Mouse (Mus musculus): ENCODE results near the gene Mid1. TPM values are rescaled to one million over a fixed set of nuclear protein-coding genes. Genes with fewer than 3 reads are reported as not detected.
"Not testable (repeated sequence)": the region's sequence is repeated elsewhere in the genome, so short reads cannot be mapped to it uniquely, and the experiment has no call there.

The Mid1 gene
- polyA plus RNA-seq, 1 experiment: 15.2 TPM

DNA sequence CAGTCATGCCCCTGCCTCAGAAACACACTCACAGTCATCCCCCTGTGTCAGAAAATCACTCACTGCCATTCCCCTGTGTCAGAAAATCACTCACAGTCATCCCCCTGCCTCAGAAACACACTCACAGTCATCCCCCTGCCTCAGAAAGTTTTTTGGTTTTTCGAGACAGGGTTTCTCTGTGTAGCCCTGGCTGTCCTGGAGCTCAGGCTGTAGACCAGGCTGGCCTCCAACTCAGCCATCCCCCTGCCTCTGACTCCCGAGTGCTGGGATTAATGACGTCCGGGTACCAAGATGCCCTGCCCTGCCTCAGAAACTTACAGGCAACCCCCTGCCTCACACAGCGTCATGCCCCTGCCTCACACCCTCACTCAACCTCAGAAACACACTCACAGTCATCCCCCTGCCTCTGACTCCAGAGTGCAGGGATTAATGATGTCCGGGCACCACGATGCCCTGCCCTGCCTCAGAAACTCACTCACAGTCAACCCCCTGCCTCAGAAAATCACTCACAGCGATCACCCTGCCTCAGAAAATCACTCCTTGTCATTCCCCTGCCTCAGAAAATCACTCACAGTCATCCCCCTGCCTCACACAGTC is 308.1 kb downstream of the Mid1 start:
- H3K36me3 ChIP-seq (ENCODE audit: control insufficient read depth, insufficient read depth): peaks cover 16% of the 10 kb centered on the region
- not testable (repeated sequence) for H3ac ChIP-seq (ENCODE audit: control insufficient read depth, insufficient read length, low read depth); H3K4me3 ChIP-seq (ENCODE audit: insufficient read depth, poor library complexity, severe bottlenecking); H3K79me3 ChIP-seq (ENCODE audit: low read depth); H3K79me2 ChIP-seq (ENCODE audit: control insufficient read depth, insufficient read depth); H3K27me3 ChIP-seq (ENCODE audit: control insufficient read depth, insufficient read depth, insufficient read length)

- not testable (repeated sequence) for H3K27me3 ChIP-seq (ENCODE audit: control insufficient read depth, insufficient read depth, insufficient read length); H3K36me3 ChIP-seq (ENCODE audit: control insufficient read depth, insufficient read depth); H3K4me3 ChIP-seq (ENCODE audit: insufficient read depth, poor library complexity, severe bottlenecking); H3ac ChIP-seq (ENCODE audit: control insufficient read depth, insufficient read length, low read depth); H3K79me2 ChIP-seq (ENCODE audit: control insufficient read depth, insufficient read depth); H3K79me3 ChIP-seq (ENCODE audit: low read depth)
Measured at GRCm38 (mm10) chrX:169994011-169994865, 309.2 kb downstream of the Mid1 start.

GRCm38 (mm10) chrX:169994866-169995711 is 310.1 kb downstream of the Mid1 start:
- not testable (repeated sequence) for H3ac ChIP-seq (ENCODE audit: control insufficient read depth, insufficient read length, low read depth); H3K36me3 ChIP-seq (ENCODE audit: control insufficient read depth, insufficient read depth); H3K27me3 ChIP-seq (ENCODE audit: control insufficient read depth, insufficient read depth, insufficient read length); H3K4me3 ChIP-seq (ENCODE audit: insufficient read depth, poor library complexity, severe bottlenecking); H3K79me2 ChIP-seq (ENCODE audit: control insufficient read depth, insufficient read depth); H3K79me3 ChIP-seq (ENCODE audit: low read depth)

DNA sequence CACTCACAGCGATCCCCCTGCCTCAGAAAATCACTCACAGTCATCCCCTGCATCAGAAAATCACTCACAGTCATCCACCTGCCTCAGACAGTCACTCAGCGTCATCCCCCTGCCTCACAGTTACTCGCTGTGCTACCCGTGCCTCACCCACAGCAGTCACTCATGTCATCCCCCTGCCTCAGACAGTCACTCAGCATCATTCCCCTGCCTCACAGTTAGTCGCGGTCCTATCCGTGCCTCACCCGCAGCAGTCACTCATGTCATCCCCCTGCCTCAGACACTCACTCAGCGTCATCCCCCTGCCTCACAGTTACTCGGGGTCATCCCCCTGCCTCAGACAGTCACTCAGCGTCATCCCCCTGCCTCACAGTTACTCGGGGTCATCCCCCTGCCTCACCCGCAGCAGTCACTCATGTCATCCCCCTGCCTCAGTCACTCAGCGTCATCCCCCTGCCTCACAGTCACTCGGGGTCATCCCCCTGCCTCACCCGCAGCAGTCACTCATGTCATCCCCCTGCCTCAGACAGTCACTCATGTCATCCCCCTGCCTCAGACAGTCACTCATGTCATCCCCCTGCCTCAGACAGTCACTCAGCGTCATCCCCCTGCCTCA is 311.0 kb downstream of the Mid1 start:
- H3K79me3 ChIP-seq (ENCODE audit: low read depth); H3K36me3 ChIP-seq (ENCODE audit: control insufficient read depth, insufficient read depth); H3K79me2 ChIP-seq (ENCODE audit: control insufficient read depth, insufficient read depth); H3K27me3 ChIP-seq (ENCODE audit: control insufficient read depth, insufficient read depth, insufficient read length); H3ac ChIP-seq (ENCODE audit: control insufficient read depth, insufficient read length, low read depth); H3K4me3 ChIP-seq (ENCODE audit: insufficient read depth, poor library complexity, severe bottlenecking): not testable (repeated sequence)

- H3K4me3 ChIP-seq (ENCODE audit: insufficient read depth, poor library complexity, severe bottlenecking): peak overlapping the region; percentile 34
Measured at GRCm38 (mm10) chrX:169996926-169997325, 311.9 kb downstream of the Mid1 start.

GRCm38 (mm10) chrX:169997456-169997853 is 312.5 kb downstream of the Mid1 start:
- peak overlapping the region; percentile 77 for H3ac ChIP-seq (ENCODE audit: control insufficient read depth, insufficient read length, low read depth)
- H3K79me2 ChIP-seq (ENCODE audit: control insufficient read depth, insufficient read depth); H3K36me3 ChIP-seq (ENCODE audit: control insufficient read depth, insufficient read depth); H3K79me3 ChIP-seq (ENCODE audit: low read depth); H3K27me3 ChIP-seq (ENCODE audit: control insufficient read depth, insufficient read depth, insufficient read length): not testable (repeated sequence)
- peak overlapping the region; percentile 34 for H3K4me3 ChIP-seq (ENCODE audit: insufficient read depth, poor library complexity, severe bottlenecking)

More at GRCm38 (mm10) chrX:169996926-169997325, 311.9 kb downstream of the Mid1 start:
- not testable (repeated sequence) for H3K36me3 ChIP-seq (ENCODE audit: control insufficient read depth, insufficient read depth); H3K27me3 ChIP-seq (ENCODE audit: control insufficient read depth, insufficient read depth, insufficient read length); H3K79me3 ChIP-seq (ENCODE audit: low read depth); H3K79me2 ChIP-seq (ENCODE audit: control insufficient read depth, insufficient read depth)
- peak; percentile 30 for TF ChIP-seq MAX (IDR thresholded peaks at IDR 0.05)
- peak overlapping the region; percentile 8 for H3ac ChIP-seq (ENCODE audit: control insufficient read depth, insufficient read length, low read depth)

DNA sequence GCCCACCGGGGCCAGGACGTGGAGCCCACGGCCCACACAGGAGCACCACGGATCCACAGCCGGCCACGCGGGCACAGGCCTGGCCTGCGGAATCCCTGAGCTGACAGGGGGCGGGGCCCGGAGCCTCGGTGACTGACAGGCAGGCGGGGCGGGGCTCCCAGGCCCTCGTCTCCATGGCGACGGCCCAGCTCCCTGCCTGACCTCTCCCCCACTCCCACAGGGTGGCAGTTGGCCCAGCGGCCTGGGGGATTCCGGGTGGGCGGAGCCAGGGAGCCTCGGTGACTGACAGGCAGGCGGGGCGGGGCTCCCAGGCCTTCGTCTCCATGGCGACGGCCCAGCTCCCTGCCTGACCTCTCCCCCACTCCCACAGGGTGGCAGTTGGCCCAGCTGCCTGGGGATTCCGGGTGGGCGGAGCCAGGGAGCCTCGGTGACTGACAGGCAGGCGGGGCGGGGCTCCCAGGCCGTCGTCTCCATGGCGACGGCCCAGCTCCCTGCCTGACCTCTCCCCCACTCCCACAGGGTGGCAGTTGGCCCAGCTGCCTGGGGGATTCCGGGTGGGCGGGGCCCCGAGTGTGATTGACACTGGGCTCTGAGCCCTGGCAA is 313.0 kb downstream of the Mid1 start:
- peak overlapping the region; percentile 34 for H3K4me3 ChIP-seq (ENCODE audit: insufficient read depth, poor library complexity, severe bottlenecking)

GRCm38 (mm10) chrX:169998559-169999219 is 313.7 kb downstream of the Mid1 start:
- not testable (repeated sequence) for H3K79me3 ChIP-seq (ENCODE audit: low read depth); H3K27me3 ChIP-seq (ENCODE audit: control insufficient read depth, insufficient read depth, insufficient read length); H3K79me2 ChIP-seq (ENCODE audit: control insufficient read depth, insufficient read depth); H3K36me3 ChIP-seq (ENCODE audit: control insufficient read depth, insufficient read depth); H3K4me3 ChIP-seq (ENCODE audit: insufficient read depth, poor library complexity, severe bottlenecking); H3ac ChIP-seq (ENCODE audit: control insufficient read depth, insufficient read length, low read depth)

More for the DNA sequence above, 313.0 kb downstream of the Mid1 start:
- H3K79me2 ChIP-seq (ENCODE audit: control insufficient read depth, insufficient read depth); H3K79me3 ChIP-seq (ENCODE audit: low read depth); H3K27me3 ChIP-seq (ENCODE audit: control insufficient read depth, insufficient read depth, insufficient read length); H3K36me3 ChIP-seq (ENCODE audit: control insufficient read depth, insufficient read depth): not testable (repeated sequence)
- H3ac ChIP-seq (ENCODE audit: control insufficient read depth, insufficient read length, low read depth): peak overlapping the region; percentile 77

GRCm38 (mm10) chrX:169999226-169999883 is 314.4 kb downstream of the Mid1 start:
- not testable (repeated sequence) for H3K79me2 ChIP-seq (ENCODE audit: control insufficient read depth, insufficient read depth)

More at GRCm38 (mm10) chrX:169999226-169999883, 314.4 kb downstream of the Mid1 start:
- not testable (repeated sequence) for H3K79me3 ChIP-seq (ENCODE audit: low read depth); H3ac ChIP-seq (ENCODE audit: control insufficient read depth, insufficient read length, low read depth); H3K36me3 ChIP-seq (ENCODE audit: control insufficient read depth, insufficient read depth); H3K27me3 ChIP-seq (ENCODE audit: control insufficient read depth, insufficient read depth, insufficient read length); H3K4me3 ChIP-seq (ENCODE audit: insufficient read depth, poor library complexity, severe bottlenecking)

All from C2C12 (cell line).